Mouse (Mus musculus): Measurements from ENCODE around the gene Dhrs3. TPM values are rescaled to one million over a fixed set of nuclear protein-coding genes. Genes with fewer than 3 reads are reported as not detected.

The Dhrs3 gene
- polyA plus RNA-seq (2012; rRNA removed): 249 and 258 TPM in 2 replicates

DNA sequence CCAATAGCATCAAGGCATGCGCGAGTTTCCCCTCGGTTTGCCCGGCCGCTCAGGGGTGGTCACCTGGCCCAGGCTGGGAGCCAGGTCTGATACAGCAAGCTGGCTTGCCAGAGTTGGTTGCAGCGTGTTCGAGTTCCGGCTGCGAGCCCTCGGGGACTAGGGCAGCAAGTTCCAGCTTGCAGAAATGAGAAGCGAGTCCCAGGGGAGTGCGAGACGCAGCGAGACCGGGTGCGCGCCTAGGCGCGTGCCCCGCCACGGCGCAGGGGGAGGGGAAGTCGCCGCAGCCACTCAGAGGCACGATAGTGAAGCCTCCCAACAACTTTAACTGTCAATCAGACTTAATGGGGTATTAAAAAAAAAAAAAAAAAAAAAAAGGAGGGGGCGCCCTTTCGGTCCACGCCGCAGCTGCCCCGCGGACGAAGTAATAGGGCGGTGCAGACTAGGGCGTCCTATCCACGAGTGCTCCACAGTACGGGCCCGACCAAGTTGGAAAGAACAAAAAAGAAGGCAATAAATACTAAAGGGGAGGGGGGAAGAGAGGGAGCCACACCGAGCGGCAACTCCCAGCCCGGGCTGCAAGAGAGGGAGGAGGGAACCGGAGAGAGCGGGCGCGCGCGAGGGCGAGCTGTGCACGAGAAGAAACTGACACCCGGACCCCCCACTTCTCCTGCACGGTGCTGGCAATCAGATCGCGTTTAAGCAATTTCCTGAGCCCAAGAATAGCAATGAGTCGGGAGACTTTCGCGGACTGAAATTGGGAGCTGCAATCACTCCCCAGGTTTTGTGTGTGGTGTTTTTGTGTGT, at the start of gene Dhrs3:
Gene Dhrs3, plus strand, starts transcription at position 695 of the 804 bp plus-strand sequence.
- DNase-seq (ENCODE audit: low spot score): peak; percentile 85

DNA sequence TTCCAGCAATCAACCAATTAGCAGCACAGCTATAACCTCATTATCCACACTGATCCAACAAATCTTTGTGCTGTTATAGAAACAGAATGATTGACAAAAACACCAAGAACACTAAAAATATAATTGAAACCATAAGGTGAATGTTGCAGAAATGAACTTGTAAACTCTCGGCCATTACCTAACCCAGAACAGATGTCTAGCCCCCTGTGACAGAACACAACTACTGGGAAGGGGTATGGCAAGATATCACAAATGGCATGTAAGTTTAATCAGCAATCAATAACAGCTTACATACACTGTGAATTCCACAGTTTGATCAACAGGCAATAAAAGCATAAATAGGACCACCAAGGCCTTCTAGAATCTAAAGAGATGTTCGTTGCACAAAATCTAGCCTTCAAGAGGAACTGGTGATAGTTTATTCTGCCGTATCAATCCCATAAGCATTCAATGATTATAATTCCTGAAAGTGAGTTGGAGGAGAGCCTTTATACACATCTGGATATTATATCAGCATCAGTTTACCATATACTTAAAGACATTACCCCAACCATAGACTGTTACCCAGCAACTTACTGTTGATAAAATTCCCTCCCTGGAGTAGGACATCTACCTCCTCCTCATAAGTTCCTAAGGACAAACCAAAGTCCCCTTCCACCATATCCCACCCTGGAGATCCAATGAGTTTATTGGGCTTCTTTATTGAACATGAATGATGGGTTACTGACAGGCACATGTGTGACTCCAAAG, 30.7 kb upstream of the Dhrs3 start:
- DNase-seq (ENCODE audit: low spot score): no peak

DNA sequence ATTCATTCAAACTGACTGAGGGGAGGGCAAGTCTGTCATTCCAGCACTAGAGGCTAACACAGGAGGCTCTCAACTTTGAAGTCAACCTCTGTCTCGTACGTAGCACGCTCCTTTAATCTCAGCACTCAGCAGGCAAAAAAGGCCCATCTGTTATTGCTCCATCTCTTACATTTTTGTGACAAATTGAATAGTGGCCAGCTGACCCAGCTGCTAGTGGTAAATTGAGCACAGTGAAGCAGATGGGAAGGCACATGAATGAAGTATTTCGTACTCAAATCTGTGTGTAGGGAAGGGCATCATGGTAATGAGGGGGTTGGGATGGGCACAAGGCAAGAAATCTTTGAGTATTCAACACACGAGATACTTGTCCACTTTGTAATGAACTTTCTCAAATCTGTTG, 24.7 kb upstream of the Dhrs3 start:
- DNase-seq (ENCODE audit: low spot score): no peak

DNA sequence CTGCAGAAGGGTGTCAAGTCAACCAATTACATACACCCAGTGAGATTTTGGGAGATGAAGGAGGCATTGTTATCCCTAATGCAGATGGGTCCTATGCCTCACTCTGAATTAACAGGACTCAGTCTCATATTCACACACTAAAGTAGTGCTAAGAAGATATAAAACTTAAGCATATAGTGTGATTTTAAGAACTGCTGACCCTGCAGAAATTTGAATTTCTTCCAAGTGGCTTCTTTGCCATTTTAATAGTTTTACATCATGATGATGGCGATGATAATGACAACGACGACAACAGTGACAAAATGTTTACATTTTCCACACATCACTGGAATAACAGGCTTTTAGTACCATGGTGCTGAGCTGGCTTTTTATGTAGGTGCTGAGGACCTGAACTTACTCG, 24.0 kb upstream of the Dhrs3 start:
- no peak for DNase-seq (ENCODE audit: low spot score)

- DNase-seq (ENCODE audit: low spot score): no peak
Measured at GRCm38 (mm10) chr4:144872905-144873304, 19.7 kb upstream of the Dhrs3 start.

GRCm38 (mm10) chr4:144875576-144876093, 17.0 kb upstream of the Dhrs3 start:
- no peak for DNase-seq (ENCODE audit: low spot score)

DNA sequence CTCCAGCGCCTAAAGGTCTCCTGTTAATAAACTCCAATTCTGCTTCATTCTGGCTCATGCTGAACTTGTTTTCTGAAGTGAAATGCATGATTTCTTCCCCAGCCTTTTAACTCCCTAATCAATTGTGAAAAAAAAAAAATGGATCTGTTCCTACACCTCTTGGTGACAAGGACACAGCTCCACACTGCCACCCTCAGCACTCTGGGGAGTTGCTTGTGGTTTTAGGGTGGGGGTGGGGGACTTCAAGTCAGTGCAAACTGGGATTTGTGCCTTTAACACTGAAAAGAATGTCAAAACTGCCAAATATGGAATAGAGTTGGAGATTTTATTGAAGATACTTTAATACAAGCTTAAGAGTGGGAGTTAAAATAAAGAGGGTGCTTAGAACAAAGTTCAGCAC, 13.1 kb upstream of the Dhrs3 start:
- DNase-seq (ENCODE audit: low spot score): no peak

DNA sequence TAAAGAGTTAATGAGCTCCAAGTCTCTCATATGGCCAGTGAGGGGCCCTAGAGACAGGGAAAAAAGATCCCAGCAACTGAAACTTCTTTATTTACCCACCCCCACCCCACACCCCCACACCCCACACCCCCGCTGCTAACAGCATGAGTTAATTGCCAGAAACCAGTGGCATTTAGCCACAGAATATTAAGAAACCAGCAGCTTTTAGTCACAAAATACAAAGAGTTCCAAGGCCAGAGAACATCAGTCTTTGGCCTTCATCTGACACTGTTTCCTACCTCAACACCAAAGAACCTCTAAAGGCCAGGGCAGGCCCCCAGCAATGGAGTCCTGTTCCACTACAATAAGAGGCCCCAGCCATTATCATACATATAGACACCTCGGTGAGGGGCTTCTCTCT, 11.3 kb upstream of the Dhrs3 start:
- DNase-seq (ENCODE audit: low spot score): no peak

DNA sequence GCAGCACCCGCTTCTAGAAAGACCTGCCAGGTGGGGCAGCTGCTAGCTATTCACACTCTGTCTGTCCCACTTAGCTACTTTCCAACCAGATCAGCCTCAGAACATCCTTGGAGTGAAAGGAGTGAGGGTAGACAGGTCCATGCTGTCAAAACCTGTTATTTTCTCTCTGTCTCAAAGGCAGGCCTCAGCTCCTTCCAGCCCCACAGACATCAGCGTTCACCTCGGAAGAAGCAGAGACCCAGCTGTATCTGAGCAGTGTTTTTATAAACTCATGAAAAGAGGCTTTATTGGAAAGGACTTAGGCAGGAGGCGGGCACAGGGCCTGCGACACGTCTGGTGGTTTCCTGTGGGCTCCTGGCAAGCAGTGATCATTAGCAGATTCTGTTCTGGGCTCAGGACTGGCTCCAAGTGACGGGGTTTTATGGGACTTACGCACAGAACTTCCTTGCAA, 9.7 kb upstream of the Dhrs3 start:
- DNase-seq (ENCODE audit: low spot score): no peak

GRCm38 (mm10) chr4:144886460-144886859, 6.2 kb upstream of the Dhrs3 start:
- no peak for DNase-seq (ENCODE audit: low spot score)

DNA sequence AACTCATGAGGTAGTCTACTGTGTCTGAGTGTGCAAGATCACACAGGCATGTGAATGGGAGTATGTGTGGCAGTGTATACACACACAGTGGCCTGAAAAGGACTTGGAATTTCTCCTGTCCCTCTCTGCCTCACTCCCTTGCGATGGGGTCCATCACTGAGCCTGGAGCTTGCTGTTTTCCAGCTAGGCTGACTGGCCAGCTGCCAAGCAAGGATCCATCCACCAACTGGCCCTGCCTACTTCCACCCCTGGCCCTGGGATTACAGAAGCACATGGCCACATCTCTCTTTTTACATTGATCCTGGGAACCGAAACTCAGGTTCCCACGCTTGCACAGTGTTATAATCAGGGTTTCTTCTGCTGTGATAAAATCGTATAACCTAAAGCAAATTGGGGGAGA, 3.9 kb upstream of the Dhrs3 start:
- no peak for DNase-seq (ENCODE audit: low spot score)

GRCm38 (mm10) chr4:144889505-144890301, 2.9 kb upstream of the Dhrs3 start:
- no peak for DNase-seq (ENCODE audit: low spot score)

DNA sequence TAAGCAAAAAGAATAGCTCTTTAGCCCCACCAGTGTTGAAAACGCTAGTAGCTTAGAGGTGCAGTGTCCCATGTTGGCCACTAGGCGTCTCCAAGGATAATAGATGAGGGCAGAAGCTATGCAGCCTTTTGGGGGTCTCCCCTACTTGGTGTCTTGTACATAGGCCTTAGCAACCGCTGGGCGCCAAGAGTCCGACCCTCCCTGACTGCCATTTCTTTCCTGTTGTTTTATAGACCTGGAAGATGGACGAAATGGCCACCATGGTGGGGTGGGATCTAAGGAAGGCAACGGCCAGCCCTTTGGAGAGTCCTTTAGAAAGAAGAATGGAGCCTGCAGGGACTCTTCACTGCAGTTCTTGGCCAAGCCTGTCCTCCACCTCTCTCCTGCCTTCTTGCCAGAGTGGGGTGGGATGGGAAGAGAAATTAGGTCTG, 1.9 kb upstream of the Dhrs3 start:
- peak; percentile 48 for DNase-seq (ENCODE audit: low spot score)

DNA sequence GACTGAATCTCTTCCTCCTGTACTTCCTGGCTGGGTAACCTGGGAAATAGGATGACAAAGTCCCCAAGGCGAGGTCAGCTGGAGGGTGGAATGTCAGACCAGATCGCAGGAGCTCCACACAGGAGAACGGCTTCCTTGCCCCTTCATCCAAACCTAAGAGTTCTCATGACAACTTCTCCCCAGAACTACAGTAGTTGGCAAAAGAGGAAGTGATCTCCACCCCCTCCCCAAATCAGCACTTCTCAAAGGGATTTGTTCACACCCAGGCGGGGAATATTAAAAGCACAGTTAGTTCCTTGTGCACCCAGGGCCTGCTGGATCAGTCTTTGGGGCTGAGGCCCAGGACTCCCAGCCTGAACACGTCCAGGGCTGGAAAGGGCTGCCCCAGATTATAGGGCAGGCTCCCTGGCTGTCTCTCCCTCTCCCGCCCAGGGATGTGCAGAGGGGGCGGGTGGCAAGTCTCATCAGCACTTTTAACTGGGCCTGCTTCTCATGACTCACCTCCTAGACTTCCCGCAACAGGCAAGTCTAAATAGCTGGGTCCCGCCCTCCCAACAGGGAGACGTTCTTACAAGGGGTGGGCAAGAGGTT, 1.4 kb upstream of the Dhrs3 start:
- DNase-seq (ENCODE audit: low spot score): peak; percentile 72

GRCm38 (mm10) chr4:144891743-144892132, 889 bp upstream of the Dhrs3 start:
- no peak for DNase-seq (ENCODE audit: low spot score)

DNA sequence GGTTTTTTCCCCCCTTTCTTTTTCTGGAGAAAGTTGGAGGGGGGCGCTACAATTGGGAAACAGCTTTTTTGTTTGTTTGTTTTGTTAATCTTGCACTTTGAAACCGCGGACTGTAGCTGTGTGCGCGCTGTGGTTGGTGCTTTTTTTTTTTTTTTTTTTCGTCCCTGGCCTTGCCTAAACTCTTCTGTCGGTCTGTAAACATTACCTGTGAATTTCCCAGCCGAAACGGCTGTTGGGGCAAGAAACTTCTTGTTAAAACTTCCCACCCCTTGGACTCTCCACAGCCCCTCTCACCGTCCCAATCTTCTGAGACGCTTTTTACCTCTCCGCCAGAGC, 278 bp downstream of the Dhrs3 start:
- peak; percentile 21 for DNase-seq (ENCODE audit: low spot score)

DNA sequence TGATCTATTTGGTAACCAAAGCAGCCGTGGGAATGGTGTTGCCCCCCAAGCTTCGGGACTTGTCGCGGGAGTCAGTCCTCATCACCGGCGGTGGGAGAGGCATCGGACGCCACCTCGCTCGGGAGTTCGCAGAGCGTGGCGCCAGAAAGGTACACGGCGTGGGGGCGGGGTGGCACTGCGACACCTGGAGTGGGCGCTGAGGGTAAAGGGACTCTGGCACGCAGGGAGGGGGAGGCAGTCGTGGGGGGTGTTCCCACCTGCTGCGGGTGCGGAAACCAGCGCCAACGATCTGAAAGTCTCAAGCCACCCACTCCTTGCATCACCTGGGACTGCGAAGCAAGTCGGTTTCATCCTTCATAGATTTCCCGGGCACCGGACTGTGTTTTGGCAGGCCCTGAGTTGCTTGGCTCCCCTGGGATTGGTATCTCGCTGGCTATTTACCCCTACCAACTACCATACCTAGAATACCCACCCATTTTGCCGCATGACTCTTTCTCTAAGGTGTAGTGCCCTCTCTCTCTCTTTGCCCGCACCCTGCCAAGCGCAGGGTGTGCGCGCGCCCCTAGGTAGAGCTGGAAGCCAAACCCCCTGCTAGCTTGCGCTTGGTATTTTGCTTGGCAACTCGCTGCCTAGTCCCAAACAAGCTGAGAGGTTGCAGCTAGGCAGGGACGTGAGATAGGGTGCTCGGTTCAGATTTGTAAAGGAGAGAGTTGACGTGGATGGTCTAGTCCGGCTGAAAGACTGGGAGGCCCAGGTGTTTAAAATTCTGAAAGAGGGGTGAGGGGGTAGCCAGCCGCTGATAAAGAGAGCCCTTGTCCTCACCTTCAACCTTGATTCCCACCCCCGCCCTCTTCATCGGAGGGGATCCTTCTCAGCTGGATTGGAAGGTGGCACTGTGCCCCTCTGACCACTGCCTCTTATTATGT, 1.2 kb downstream of the Dhrs3 start:
- peak; percentile 66 for DNase-seq (ENCODE audit: low spot score)

GRCm38 (mm10) chr4:144894487-144895210, 2.0 kb downstream of the Dhrs3 start:
- DNase-seq (ENCODE audit: low spot score): peak; percentile 47

- DNase-seq (ENCODE audit: low spot score): no peak
Measured at GRCm38 (mm10) chr4:144895211-144895590, 2.6 kb downstream of the Dhrs3 start.

- DNase-seq (ENCODE audit: low spot score): no peak
Measured at GRCm38 (mm10) chr4:144896321-144896720, 3.7 kb downstream of the Dhrs3 start.
